Mouse (Mus musculus) embryo, embryonic 11.5 days (tissue): ENCODE data around the gene Camta1.

Experiments used
- DNase-seq: peaks from one replicate; pipeline ENCODE4 v3.0.0-alpha.2; 2012; ENCODE audit warnings: low read depth, low spot score

Gene Camta1

GRCm38 (mm10) chr4:151330983-151331382, 530.7 kb downstream of the Camta1 start:
- DNase-seq: no peak

GRCm38 (mm10) chr4:151328071-151328470, 533.6 kb downstream of the Camta1 start:
- no peak for DNase-seq

DNA sequence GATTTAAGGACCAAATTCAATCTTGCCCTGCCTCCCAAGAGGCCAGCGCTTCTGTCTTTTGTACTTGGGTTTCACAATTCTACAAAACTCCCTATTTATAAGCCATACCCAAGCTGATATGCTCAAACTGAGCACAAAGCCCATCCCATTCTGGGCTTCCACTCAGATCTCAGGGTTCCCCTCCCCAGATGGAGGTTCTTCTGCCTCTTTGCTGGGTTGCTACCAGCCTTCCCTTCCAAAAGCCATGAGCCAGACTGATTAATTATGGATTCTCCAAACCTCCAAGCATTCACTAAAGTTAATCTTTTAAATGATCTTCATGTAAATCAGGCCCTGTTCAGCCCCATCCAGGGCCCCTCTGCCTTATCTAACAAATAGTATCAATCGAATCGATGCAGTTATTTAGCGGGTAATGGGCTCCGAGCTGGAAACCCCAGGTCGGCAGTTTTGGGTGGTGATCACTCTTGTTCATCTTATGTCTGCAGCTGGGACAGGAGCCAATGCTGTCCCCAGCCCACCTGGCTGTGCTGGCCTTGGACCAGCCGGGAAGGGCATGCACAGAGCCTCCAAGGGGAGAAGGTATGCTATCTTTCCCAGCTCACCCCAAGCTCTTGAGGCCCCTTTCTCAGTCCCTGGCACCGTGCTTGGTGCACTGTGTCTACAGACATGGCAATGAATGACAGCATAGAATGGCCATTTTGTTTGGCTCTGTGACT, 534.5 kb downstream of the Camta1 start:
- no peak for DNase-seq

DNA sequence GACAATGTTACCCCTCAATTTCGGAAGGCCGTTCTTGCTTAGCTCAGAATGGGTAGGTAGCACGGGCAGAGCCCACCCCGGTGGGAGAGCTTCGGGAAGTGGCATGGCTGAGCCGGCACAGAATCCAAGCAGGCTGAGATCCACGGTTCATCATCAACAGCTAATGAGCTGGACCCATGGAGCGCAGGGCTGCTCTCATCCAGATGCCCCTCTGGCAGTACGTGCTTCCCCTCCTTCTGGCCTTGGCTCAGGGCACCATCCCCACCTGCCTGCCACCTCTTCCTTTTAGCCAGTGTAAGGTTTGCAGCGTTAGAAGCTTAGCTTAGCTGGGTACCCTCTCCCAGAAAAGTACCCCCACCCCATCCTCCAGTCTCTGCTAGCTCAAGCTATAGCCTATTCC, 545.2 kb downstream of the Camta1 start:
- DNase-seq: no peak

DNA sequence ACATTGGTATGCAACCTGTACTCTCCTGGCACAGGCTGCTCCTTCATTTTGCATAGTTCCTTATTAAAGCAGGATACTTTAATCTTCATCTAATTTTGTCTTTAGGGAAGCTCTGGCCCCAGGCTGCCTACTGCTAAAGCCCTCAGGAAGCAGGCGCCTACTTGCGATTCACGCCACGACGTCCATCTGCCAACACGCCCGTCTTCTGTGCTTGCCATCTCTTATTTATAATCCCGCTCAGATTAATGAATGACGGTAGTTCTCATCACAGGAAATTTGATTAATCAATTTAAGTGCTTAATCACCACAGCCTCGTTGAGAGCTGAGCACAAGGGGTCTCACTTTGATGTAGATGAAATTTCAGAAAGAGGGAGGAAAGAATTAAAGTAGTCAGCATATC, 546.0 kb downstream of the Camta1 start:
- no peak for DNase-seq

GRCm38 (mm10) chr4:151310773-151311172, 550.9 kb downstream of the Camta1 start:
- no peak for DNase-seq

DNA sequence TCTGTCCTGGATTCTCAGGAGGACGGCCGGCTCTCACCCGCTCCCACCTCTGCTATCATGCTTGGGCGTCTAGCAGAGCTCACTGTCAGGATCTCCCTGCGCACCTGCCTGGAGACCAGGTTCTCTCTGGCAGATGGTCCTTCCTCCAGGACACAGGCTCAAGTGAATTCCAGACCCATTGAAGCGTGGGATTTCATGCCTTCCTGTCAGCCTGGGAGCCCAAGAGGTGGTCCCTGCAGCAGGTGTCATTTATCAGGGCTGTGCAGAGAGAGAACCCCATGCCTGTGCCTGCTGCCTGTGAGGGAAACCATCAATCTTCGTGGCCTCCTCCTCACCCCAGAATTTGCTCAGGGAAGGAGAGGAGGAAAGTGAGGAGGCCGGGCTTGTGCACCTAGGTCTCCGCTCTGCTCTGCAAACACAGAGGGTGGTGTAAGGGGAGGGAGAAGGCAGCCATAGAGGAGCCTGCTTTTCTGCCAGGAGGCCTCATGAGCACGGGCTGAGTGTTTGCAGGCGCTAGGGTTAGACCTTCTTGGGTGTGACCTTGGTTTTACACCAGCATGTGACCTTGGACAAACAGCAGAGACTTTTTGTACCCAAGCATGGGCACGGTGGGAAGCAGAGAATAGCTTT, 551.5 kb downstream of the Camta1 start:
- peak; percentile 43 for DNase-seq

- DNase-seq: no peak
Measured at GRCm38 (mm10) chr4:151306890-151307289, 554.8 kb downstream of the Camta1 start.

GRCm38 (mm10) chr4:151306311-151306765, 555.3 kb downstream of the Camta1 start:
- DNase-seq: no peak

- DNase-seq: no peak
Measured at GRCm38 (mm10) chr4:151305761-151306160, 555.9 kb downstream of the Camta1 start.

- DNase-seq: no peak
Measured at GRCm38 (mm10) chr4:151303931-151304330, 557.7 kb downstream of the Camta1 start.

- DNase-seq: no peak
Measured at GRCm38 (mm10) chr4:151303436-151303835, 558.2 kb downstream of the Camta1 start.

GRCm38 (mm10) chr4:151302195-151303126, 559.2 kb downstream of the Camta1 start:
- DNase-seq: peak; percentile 45

DNA sequence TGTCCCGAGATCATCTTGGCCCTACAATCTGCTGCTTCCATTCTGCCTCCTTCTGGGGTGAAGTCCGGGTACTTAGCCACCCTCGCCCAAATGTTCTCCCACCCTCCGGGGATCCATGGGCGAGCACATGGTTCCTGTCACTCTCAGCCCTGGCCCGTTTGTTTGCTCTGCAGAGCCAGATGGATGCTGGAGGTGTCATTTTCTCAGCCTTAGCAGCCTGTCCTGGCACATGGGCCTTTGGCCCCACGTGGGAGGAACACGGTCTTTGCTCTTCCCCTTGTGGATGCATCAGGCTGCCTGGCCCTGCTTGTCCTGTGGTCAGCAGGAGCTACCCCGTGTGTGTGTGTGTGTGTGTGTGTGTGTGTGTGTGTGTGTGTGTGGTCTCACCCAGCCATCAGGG, 560.3 kb downstream of the Camta1 start:
- DNase-seq: no peak

- DNase-seq: no peak
Measured at GRCm38 (mm10) chr4:151300706-151301105, 561.0 kb downstream of the Camta1 start.

DNA sequence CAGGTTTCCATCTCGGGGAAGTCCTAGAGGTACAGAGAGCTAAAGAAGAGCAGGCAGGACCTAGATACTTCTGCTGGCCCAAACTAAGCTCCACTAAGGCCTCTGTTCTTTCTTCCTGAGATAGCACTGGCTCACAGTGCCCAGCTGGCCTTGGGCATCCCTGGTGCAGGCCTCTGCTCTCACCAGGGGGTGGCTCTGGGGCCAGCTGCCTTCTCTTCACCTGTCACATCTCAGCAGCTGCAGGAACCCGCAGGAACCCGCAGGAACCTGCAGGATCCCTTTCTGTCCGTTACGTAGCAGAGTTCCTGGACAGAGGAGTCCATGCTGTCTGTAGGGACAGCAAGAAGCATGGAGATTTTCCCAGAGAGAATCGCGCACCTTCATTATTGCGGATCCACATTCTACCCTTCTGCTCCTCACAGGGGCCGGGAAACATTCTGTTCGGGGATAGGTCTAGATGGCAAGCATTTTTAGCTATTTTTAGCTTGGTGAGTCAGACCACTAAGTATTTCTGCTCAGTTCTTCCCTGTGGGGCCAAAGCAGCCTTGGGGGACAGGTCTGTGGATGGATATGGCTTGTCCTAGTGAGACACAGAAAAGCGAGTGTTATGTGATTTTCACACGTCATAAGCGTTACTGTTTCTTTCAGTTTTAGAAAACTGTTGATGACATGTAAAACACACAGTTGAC, 566.0 kb downstream of the Camta1 start:
- no peak for DNase-seq

DNA sequence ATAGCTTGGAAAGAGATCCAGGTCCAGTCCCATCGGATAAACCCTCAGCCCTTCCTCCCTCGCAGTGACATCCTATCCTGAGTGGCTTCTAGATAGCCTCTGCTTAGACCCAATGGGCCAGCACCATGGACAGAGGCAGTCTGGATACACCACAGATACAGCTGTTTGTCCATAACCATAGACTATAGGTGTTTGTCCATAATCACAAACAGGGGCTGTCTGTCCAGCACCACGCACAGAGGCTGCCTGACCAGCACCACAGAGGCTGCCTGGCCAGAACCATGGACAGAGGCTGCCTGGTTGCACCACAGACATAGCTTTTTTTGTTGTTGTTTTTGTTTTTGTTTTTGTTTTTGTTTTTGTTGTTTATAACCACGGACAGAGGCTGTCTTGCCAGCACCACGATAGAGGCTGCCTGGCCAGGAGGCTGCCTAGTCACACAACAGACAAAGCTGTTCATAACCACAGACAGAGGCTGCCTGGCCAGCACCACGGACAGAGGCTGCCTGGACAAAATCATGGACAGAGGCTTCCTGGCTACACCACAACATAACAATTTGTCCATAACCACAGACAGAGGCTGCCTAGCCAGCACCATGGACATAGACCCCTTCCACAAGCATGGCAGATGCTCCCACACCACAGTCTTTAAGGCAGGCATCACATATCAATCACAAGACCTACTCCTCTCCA, 572.6 kb downstream of the Camta1 start:
- peak; percentile 50 for DNase-seq

GRCm38 (mm10) chr4:151285905-151286445, 575.7 kb downstream of the Camta1 start:
- no peak for DNase-seq

GRCm38 (mm10) chr4:151285432-151285831, 576.2 kb downstream of the Camta1 start:
- no peak for DNase-seq

GRCm38 (mm10) chr4:151283092-151283741, 578.5 kb downstream of the Camta1 start:
- DNase-seq: peak; percentile 48
